Mouse (Mus musculus): ENCODE results near the gene 4930544G11Rik. TPM values are rescaled to one million over a fixed set of nuclear protein-coding genes. Genes with fewer than 3 reads are reported as not detected.

Gene 4930544G11Rik
- polyA plus RNA-seq (2017; shearing (Covaris generic)) = not detected

DNA sequence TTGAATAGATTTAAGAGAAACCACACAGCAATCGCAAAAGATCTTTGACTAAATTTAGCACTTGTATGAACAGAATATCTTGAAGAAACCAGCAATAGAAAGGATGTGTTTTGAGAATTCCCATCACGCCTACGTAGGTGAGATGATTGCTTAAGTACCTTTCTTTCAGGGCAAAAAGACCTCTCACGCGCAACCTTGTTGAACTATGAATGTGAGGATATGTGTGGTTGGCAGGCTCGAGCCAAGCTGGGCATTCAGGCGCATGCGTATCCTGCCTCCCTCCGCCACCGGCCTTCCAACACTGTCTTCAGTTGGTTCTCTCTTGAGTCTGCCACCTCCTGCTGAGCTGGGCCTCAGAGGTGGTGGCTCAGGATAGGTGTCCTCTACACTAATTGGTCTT lies at the start of gene 4930544G11Rik:
Gene 4930544G11Rik, plus strand, starts transcription at position 301 of the 400 bp plus-strand sequence.

Other genes starting within 250 kb of the 4930544G11Rik start
- gene Prdm5, start 173.6 kb upstream of the 4930544G11Rik start, polyA plus RNA-seq (2017; shearing (Covaris generic)) = 0.60 TPM